Mouse (Mus musculus) ES-E14 (cell line): ENCODE data around the gene Pus10.
"Not testable (repeated sequence)": the region's sequence is repeated elsewhere in the genome, so short reads cannot be mapped to it uniquely, and the experiment has no call there.

ENCODE experiments used
- CHD2 ChIP-seq: IDR thresholded peaks from 2 replicates; pipeline ENCODE4 v1.6.1; 2014; ENCODE audit warnings: mild to moderate bottlenecking, low read depth, low read length, inconsistent platforms
- HCFC1 ChIP-seq: IDR thresholded peaks from 2 replicates; pipeline ENCODE4 v1.6.1; 2012; ENCODE audit warnings: low read length, inconsistent platforms, borderline replicate concordance; ENCODE audit not compliant: insufficient read depth
- MAFK ChIP-seq: IDR thresholded peaks from 2 replicates; pipeline ENCODE4 v1.6.1; 2014; ENCODE audit warnings: mild to moderate bottlenecking, low read depth, low read length, inconsistent platforms; ENCODE audit not compliant: insufficient read depth
- ZC3H11A ChIP-seq: IDR thresholded peaks from 2 replicates; pipeline ENCODE4 v1.6.1; 2012; ENCODE audit warnings: low read depth, mild to moderate bottlenecking, inconsistent platforms, low read length, borderline replicate concordance

DNA sequence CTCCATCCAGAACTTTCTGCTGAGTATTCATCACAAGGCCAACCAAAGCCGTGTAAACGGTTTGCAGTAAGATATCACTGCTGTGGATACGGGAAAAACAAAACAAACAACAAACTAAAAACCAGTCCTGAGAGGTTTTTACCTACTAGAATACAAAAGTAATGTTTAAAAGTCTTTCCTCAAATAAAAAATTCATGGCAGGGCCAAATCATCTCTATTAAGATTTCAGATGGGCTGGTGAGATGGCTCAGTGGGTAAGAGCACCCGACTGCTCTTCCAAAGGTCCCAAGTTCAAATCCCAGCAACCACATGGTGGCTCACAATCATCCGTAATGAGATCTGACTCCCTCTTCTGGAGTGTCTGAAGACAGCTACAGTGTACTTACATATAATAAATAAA is 101.9 kb downstream of the Pus10 start:
- TF ChIP-seq HCFC1, ZC3H11A, MAFK, CHD2: not testable (repeated sequence)
